Mouse (Mus musculus) thymus, postnatal 4 days (tissue): ENCODE results near the gene Fermt2.

Source experiments
- DNase-seq: peaks from one replicate; pipeline ENCODE4 v3.0.0; 2021

The Fermt2 gene

GRCm38 (mm10) chr14:45423220-45423619 lies 106.7 kb downstream of the Fermt2 start:
- peak; percentile 13 for DNase-seq

GRCm38 (mm10) chr14:45422371-45422770 lies 107.5 kb downstream of the Fermt2 start:
- no peak for DNase-seq

- DNase-seq: no peak
Measured at GRCm38 (mm10) chr14:45419323-45419722, 110.6 kb downstream of the Fermt2 start.

GRCm38 (mm10) chr14:45418553-45418952 lies 111.4 kb downstream of the Fermt2 start:
- no peak for DNase-seq

- DNase-seq: no peak
Measured at GRCm38 (mm10) chr14:45416265-45416664, 113.7 kb downstream of the Fermt2 start.
